Mouse (Mus musculus) cerebellum, adult 2 months (tissue): Measurements from ENCODE around the gene Tmcc2.

Source experiments
- CTCF ChIP-seq: fragments of 200-500 bp; IDR thresholded peaks from 2 replicates; pipeline ENCODE4 v1.5.1; 2011; ENCODE audit warnings: low read depth, mild to moderate bottlenecking, control low read depth, low read length, moderate library complexity, borderline replicate concordance; ENCODE audit not compliant: insufficient read depth
- POLR2A ChIP-seq: fragments of 200-500 bp; IDR thresholded peaks from 2 replicates; pipeline ENCODE4 v1.6.1; 2011; ENCODE audit warnings: low read length, control low read depth, borderline replicate concordance; ENCODE audit not compliant: insufficient read depth

- TF ChIP-seq POLR2A (no peak), CTCF (no peak)
Measured at GRCm38 (mm10) chr1:132312043-132312442, 79.0 kb downstream of the Tmcc2 start.
